Mouse (Mus musculus) kidney, adult 2 months (tissue): Measurements from ENCODE around the gene Ldlrap1. TPM values are rescaled to one million over a fixed set of nuclear protein-coding genes. Genes with fewer than 3 reads are reported as not detected.
"Not testable (repeated sequence)": the region's sequence is repeated elsewhere in the genome, so short reads cannot be mapped to it uniquely, and the experiment has no call there.

ENCODE experiments used
- DNase-seq: peaks from one replicate; pipeline ENCODE4 v3.0.0; 2021
- H3K27ac ChIP-seq: fragments of 200-500 bp; 2 replicates; pipeline ENCODE4 v1.5.1; 2012; ENCODE audit warnings: low read depth, low read length, control low read depth, inconsistent platforms; ENCODE audit not compliant: insufficient read depth
- H3K27me3 ChIP-seq: fragments of 200-500 bp; replicated peaks from 2 replicates; pipeline ENCODE4 v1.6.1; 2012; ENCODE audit warnings: mild to moderate bottlenecking, moderate library complexity, low read length, inconsistent platforms; ENCODE audit not compliant: control insufficient read depth, insufficient read depth
- H3K36me3 ChIP-seq: fragments of 200-500 bp; 2 replicates; pipeline ENCODE4 v1.6.1; 2012; ENCODE audit warnings: mild to moderate bottlenecking, moderate library complexity, low read length, inconsistent platforms; ENCODE audit not compliant: control insufficient read depth, insufficient read depth
- H3K4me1 ChIP-seq: fragments of 200-500 bp; 2 replicates; pipeline ENCODE4 v1.6.1; 2011; ENCODE audit warnings: low read length; ENCODE audit not compliant: control insufficient read depth, insufficient read depth
- H3K4me3 ChIP-seq: fragments of 200-500 bp; 2 replicates; pipeline ENCODE4 v1.5.1; 2011; ENCODE audit warnings: mild to moderate bottlenecking, low read depth, low read length, control low read depth; ENCODE audit not compliant: insufficient read depth
- CTCF ChIP-seq: fragments of 200-500 bp; conservative IDR thresholded peaks from 2 replicates; pipeline ENCODE4 v1.5.1; 2011; ENCODE audit warnings: low read depth, mild to moderate bottlenecking, control low read depth, low read length, moderate library complexity, mixed read lengths; ENCODE audit not compliant: insufficient read depth, insufficient read length
- POLR2A ChIP-seq: fragments of 200-500 bp; IDR thresholded peaks from one replicate; pipeline ENCODE4 v1.6.1; 2011; ENCODE audit warnings: low read depth, low read length, control low read depth
- WGBS: fragments of 180-500 bp; shearing (Covaris S2); methylation state at CpG from one replicate; pipeline ENCODE4 v1.1.7; 2018; 5-methylcytosine and 5-hydroxymethylcytosine counted together
- polyA plus RNA-seq: library from polyadenylated mRNA; depleted of rRNA; stranded (reverse); fragments of >200 nt; gene quantifications from 2 replicates; pipeline ENCODE4 v1.2.3, GENCODE M21; 2012

Ldlrap1 gene
- polyA plus RNA-seq, 1 experiment = 22.0 TPM

- Histone ChIP-seq H3K4me1 (peaks cover 34% of the 10 kb centered on the region), H3K4me3 (no peak overlapping the region), H3K27me3 (no peaks in the 10 kb centered on the region), H3K36me3 (no peaks in the 10 kb centered on the region), H3K27ac (no peak overlapping the region)
- 70% methylated on average over 8 of the region's 8 CpGs for WGBS
- TF ChIP-seq CTCF (no peak), POLR2A (no peak)
- no peak for DNase-seq
These were observed 32.3 kb upstream of the Ldlrap1 start for GRCm38 (mm10) chr4:134800098-134800497.

- H3K4me3 ChIP-seq = no peak overlapping the region
- no peaks in the 10 kb centered on the region for H3K36me3 ChIP-seq
- peak overlapping the region; percentile 81 for H3K27ac ChIP-seq
- H3K4me1 ChIP-seq = peaks cover 27% of the 10 kb centered on the region
- WGBS = 3% methylated on average over 4 of the region's 4 CpGs
- peak; percentile 76 for DNase-seq
- H3K27me3 ChIP-seq = no peaks in the 10 kb centered on the region
- TF ChIP-seq POLR2A (no peak), CTCF (peak; percentile 91)
These were observed 31.4 kb upstream of the Ldlrap1 start for GRCm38 (mm10) chr4:134799272-134799671.

GRCm38 (mm10) chr4:134798861-134799260 is 31.0 kb upstream of the Ldlrap1 start:
- TF ChIP-seq POLR2A (no peak), CTCF (no peak)
- no peak overlapping the region for H3K4me3 ChIP-seq
- peak; percentile 80 for DNase-seq
- H3K27me3 ChIP-seq = no peaks in the 10 kb centered on the region
- H3K36me3 ChIP-seq = no peaks in the 10 kb centered on the region
- H3K4me1 ChIP-seq = peaks cover 26% of the 10 kb centered on the region; the same call in 1 of the 2 replicates
- 26% methylated on average over 3 of the region's 3 CpGs for WGBS
- peak overlapping the region; percentile 81 for H3K27ac ChIP-seq

- Histone ChIP-seq H3K4me3 (no peak overlapping the region), H3K27ac (peak overlapping the region; percentile 41; the same call in 1 of the 2 replicates), H3K36me3 (no peaks in the 10 kb centered on the region), H3K4me1 (peaks cover 23% of the 10 kb centered on the region; the same call in 1 of the 2 replicates), H3K27me3 (no peaks in the 10 kb centered on the region)
- DNase-seq = peak; percentile 52
- 68% methylated on average over 6 of the region's 6 CpGs for WGBS
- TF ChIP-seq CTCF (no peak), POLR2A (no peak)
These were observed 29.8 kb upstream of the Ldlrap1 start for GRCm38 (mm10) chr4:134797621-134798020.

DNA sequence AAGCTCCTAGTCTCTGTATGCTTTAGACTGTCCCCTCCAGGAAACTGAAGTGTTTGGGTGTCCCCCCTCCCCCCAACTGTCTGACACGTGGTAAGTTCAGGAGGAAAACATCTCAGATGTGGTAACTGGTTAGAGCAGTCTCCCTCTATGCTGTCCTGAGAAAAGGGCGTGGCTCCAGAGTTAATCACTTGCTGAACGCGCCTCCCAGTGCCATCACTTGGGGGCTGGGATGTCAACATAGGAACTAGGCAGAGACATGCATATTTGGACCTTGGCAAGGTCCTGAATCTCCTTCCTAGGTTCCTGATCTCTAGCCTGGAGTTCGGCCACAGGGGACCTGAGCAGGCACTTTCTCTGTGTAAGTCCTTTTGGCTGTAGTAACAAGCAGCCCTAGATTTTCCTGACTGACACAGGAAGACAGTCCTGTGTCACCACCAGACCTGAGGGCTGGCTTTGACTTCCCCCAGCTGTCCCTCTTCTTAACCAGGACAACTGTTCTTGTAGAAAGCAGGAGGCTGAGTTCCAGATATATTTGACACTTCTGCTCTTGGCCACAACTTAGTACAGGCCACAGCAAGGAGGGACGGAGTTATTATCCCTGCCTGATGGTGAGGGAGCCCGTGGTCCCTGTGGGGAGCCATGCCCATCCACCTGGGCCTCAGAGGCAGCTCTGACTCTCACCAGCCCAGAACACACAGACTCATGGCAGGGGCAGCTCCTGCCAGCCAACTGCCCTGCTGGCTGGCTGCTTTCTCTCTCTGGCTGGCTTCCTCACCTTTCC is 28.9 kb upstream of the Ldlrap1 start:
- H3K36me3 ChIP-seq = no peaks in the 10 kb centered on the region
- 26% methylated on average over 7 of the region's 7 CpGs for whole genome bisulfite sequencing
- H3K27me3 ChIP-seq = no peaks in the 10 kb centered on the region
- peaks cover 20% of the 10 kb centered on the region; the same call in 1 of the 2 replicates for H3K4me1 ChIP-seq
- TF ChIP-seq CTCF = no peak
- H3K4me3 ChIP-seq = no peak overlapping the region
- peak; percentile 62 for DNase-seq
- H3K27ac ChIP-seq = peak overlapping the region; percentile 41

- H3K27me3 ChIP-seq = no peaks in the 10 kb centered on the region
- WGBS = 88% methylated on average over 5 of the region's 5 CpGs
- no peaks in the 10 kb centered on the region for H3K36me3 ChIP-seq
- no peak overlapping the region for H3K4me3 ChIP-seq
- H3K4me1 ChIP-seq = peaks cover 16% of the 10 kb centered on the region; the same call in 1 of the 2 replicates
- no peak for DNase-seq
- TF ChIP-seq POLR2A (no peak), CTCF (no peak)
- H3K27ac ChIP-seq = no peak overlapping the region
These were observed 28.1 kb upstream of the Ldlrap1 start for GRCm38 (mm10) chr4:134795819-134796485.

DNA sequence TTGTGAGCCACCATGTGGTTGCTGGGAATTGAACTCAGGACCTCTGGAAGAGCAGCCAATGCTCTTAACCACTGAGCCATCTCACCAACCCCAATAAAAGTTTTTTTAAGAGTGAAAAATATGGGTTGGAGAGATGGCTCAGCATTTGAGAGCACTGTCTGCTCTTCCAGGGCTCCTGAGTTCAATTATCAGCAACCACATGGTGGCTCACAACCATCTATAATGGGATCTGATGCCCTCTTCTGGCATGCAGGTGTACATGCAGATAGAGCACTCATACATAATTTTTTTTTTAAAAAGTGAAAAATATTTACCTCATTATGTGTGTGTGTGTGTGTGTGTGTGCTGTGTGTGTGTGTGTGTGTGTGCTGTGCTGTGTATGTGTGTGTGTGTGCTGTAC is 27.1 kb upstream of the Ldlrap1 start:
- DNase-seq, H3K4me3 ChIP-seq, H3K27me3 ChIP-seq, H3K27ac ChIP-seq, H3K36me3 ChIP-seq: not testable (repeated sequence)
- peaks cover 15% of the 10 kb centered on the region; the same call in 1 of the 2 replicates for H3K4me1 ChIP-seq
